Mouse (Mus musculus): ENCODE measurements around the gene Pcdh7. TPM values are rescaled to one million over a fixed set of nuclear protein-coding genes. Genes with fewer than 3 reads are reported as not detected.

Gene Pcdh7
- polyA plus RNA-seq, 1 experiment from 2014 or later: 14.0 TPM

- WGBS: 53% methylated on average over 5 of the region's 5 CpGs
- peak; percentile 30 for DNase-seq (ENCODE audit: low spot score)
- H3K9me3 ChIP-seq (ENCODE audit: control insufficient read depth, low read length): no peaks in the 10 kb centered on the region
- ATAC-seq (ENCODE audit: low read depth): no peak
- H3K27ac ChIP-seq (replicated peaks; ENCODE audit: low read depth, low read length): no peak overlapping the region
- no peaks in the 10 kb centered on the region for H3K36me3 ChIP-seq (ENCODE audit: control insufficient read depth, insufficient read depth, low read length)
- no peaks in the 10 kb centered on the region for H3K27me3 ChIP-seq (replicated peaks; ENCODE audit: control insufficient read depth, insufficient read depth, low read length)
- H3K4me1 ChIP-seq (ENCODE audit: control insufficient read depth, insufficient read depth, low read length): peaks cover 3% of the 10 kb centered on the region; the same call in 1 of the 2 replicates
- H3K4me3 ChIP-seq (ENCODE audit: low read depth, low read length): no peak overlapping the region
- H3K9ac ChIP-seq (ENCODE audit: low read depth, low read length): no peak overlapping the region
- no peak overlapping the region for H3K4me2 ChIP-seq (ENCODE audit: low read depth, low read length)
Measured at GRCm38 (mm10) chr5:57841357-57842119, 123.8 kb downstream of the Pcdh7 start.

GRCm38 (mm10) chr5:57847500-57847899, 129.7 kb downstream of the Pcdh7 start:
- DNase-seq (ENCODE audit: low spot score): peak; percentile 26
- H3K36me3 ChIP-seq (ENCODE audit: control insufficient read depth, insufficient read depth, low read length): no peaks in the 10 kb centered on the region
- no peak overlapping the region for H3K4me3 ChIP-seq (ENCODE audit: low read depth, low read length)
- no peak overlapping the region for H3K9ac ChIP-seq (ENCODE audit: low read depth, low read length)
- no peak overlapping the region for H3K27ac ChIP-seq (replicated peaks; ENCODE audit: low read depth, low read length)
- no peaks in the 10 kb centered on the region; the same call in 1 of the 2 replicates for H3K4me1 ChIP-seq (ENCODE audit: control insufficient read depth, insufficient read depth, low read length)
- no peaks in the 10 kb centered on the region for H3K9me3 ChIP-seq (ENCODE audit: control insufficient read depth, low read length)
- ATAC-seq (ENCODE audit: low read depth): no peak
- no peak overlapping the region for H3K4me2 ChIP-seq (ENCODE audit: low read depth, low read length)
- 57% methylated on average over 3 of the region's 3 CpGs for WGBS
- H3K27me3 ChIP-seq (replicated peaks; ENCODE audit: control insufficient read depth, insufficient read depth, low read length): no peaks in the 10 kb centered on the region

GRCm38 (mm10) chr5:57850111-57850510, 132.3 kb downstream of the Pcdh7 start:
- Histone ChIP-seq H3K9me3 (ENCODE audit: control insufficient read depth, low read length) (no peaks in the 10 kb centered on the region), H3K36me3 (ENCODE audit: control insufficient read depth, insufficient read depth, low read length) (no peaks in the 10 kb centered on the region), H3K4me2 (ENCODE audit: low read depth, low read length) (no peak overlapping the region), H3K9ac (ENCODE audit: low read depth, low read length) (no peak overlapping the region), H3K4me3 (ENCODE audit: low read depth, low read length) (no peak overlapping the region), H3K27ac (replicated peaks; ENCODE audit: low read depth, low read length) (no peak overlapping the region), H3K4me1 (ENCODE audit: control insufficient read depth, insufficient read depth, low read length) (no peaks in the 10 kb centered on the region; the same call in 1 of the 2 replicates), H3K27me3 (replicated peaks; ENCODE audit: control insufficient read depth, insufficient read depth, low read length) (no peaks in the 10 kb centered on the region)
- no peak for ATAC-seq (ENCODE audit: low read depth)
- 68% methylated on average over 2 of the region's 2 CpGs for WGBS
- DNase-seq (ENCODE audit: low spot score): no peak

GRCm38 (mm10) chr5:57857316-57857715, 139.5 kb downstream of the Pcdh7 start:
- Histone ChIP-seq H3K27me3 (replicated peaks; ENCODE audit: control insufficient read depth, insufficient read depth, low read length) (no peaks in the 10 kb centered on the region), H3K36me3 (ENCODE audit: control insufficient read depth, insufficient read depth, low read length) (no peaks in the 10 kb centered on the region), H3K4me3 (ENCODE audit: low read depth, low read length) (no peak overlapping the region), H3K9me3 (ENCODE audit: control insufficient read depth, low read length) (no peaks in the 10 kb centered on the region), H3K4me2 (ENCODE audit: low read depth, low read length) (no peak overlapping the region), H3K9ac (ENCODE audit: low read depth, low read length) (no peak overlapping the region), H3K27ac (replicated peaks; ENCODE audit: low read depth, low read length) (no peak overlapping the region), H3K4me1 (ENCODE audit: control insufficient read depth, insufficient read depth, low read length) (no peaks in the 10 kb centered on the region)
- DNase-seq (ENCODE audit: low spot score) (no peak), ATAC-seq (ENCODE audit: low read depth) (no peak)
- WGBS: 38% methylated on average over 3 of the region's 3 CpGs

GRCm38 (mm10) chr5:57864254-57864653, 146.5 kb downstream of the Pcdh7 start:
- H3K4me2 ChIP-seq (ENCODE audit: low read depth, low read length): no peak overlapping the region
- ATAC-seq (ENCODE audit: low read depth) (no peak), DNase-seq (ENCODE audit: low spot score) (no peak)
- H3K9ac ChIP-seq (ENCODE audit: low read depth, low read length): no peak overlapping the region
- peaks cover 21% of the 10 kb centered on the region for H3K4me1 ChIP-seq (ENCODE audit: control insufficient read depth, insufficient read depth, low read length)
- no peaks in the 10 kb centered on the region for H3K27me3 ChIP-seq (replicated peaks; ENCODE audit: control insufficient read depth, insufficient read depth, low read length)
- no peaks in the 10 kb centered on the region for H3K36me3 ChIP-seq (ENCODE audit: control insufficient read depth, insufficient read depth, low read length)
- H3K27ac ChIP-seq (replicated peaks; ENCODE audit: low read depth, low read length): no peak overlapping the region
- 85% methylated on average over 3 of the region's 3 CpGs for WGBS
- no peak overlapping the region for H3K4me3 ChIP-seq (ENCODE audit: low read depth, low read length)
- no peaks in the 10 kb centered on the region for H3K9me3 ChIP-seq (ENCODE audit: control insufficient read depth, low read length)

DNA sequence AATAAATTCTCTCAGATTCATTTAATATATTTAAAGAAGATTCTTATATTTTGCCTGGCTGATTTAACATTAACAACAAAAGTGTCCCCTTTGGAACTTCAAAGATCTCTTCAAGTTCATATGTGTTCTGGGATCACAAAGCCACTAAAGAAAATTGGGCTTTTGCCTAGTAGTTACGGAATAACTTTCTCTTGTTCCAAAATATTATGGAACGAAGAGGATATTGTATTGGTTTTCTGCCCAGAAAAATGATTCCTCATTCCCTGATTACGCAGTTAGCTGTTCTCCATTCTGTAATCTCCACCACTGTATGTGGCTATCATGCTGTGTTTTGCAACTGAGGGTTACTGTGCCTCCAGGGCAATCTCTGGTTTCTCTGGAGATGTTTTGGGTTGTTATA, 147.5 kb downstream of the Pcdh7 start:
- DNase-seq (ENCODE audit: low spot score) (peak; percentile 60), ATAC-seq (ENCODE audit: low read depth) (no peak)
- H3K4me3 ChIP-seq (ENCODE audit: low read depth, low read length): no peak overlapping the region
- no peaks in the 10 kb centered on the region for H3K27me3 ChIP-seq (replicated peaks; ENCODE audit: control insufficient read depth, insufficient read depth, low read length)
- 41% methylated on average over 3 of the region's 3 CpGs for WGBS
- no peak overlapping the region for H3K9ac ChIP-seq (ENCODE audit: low read depth, low read length)
- peaks cover 23% of the 10 kb centered on the region for H3K4me1 ChIP-seq (ENCODE audit: control insufficient read depth, insufficient read depth, low read length)
- H3K9me3 ChIP-seq (ENCODE audit: control insufficient read depth, low read length): no peaks in the 10 kb centered on the region
- no peak overlapping the region for H3K27ac ChIP-seq (replicated peaks; ENCODE audit: low read depth, low read length)
- no peak overlapping the region for H3K4me2 ChIP-seq (ENCODE audit: low read depth, low read length)
- H3K36me3 ChIP-seq (ENCODE audit: control insufficient read depth, insufficient read depth, low read length): no peaks in the 10 kb centered on the region

DNA sequence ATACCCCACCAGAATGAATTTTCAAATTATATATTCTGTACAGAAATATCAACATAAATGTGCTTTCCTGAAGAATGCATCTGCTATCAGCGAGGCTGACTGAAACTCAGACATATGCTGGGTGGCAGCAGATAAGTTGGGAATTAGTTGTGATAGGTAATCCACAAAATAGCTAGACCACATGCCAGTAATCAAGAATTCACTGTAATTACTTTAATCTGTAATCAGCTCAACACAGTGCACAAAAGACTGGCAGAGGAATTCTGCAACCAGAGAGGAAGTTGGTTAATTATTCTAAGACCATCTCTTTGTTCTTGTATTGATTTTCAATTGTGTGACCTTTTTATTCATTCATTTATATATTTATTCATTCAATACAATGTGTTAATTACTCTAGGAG, 148.3 kb downstream of the Pcdh7 start:
- H3K9ac ChIP-seq (ENCODE audit: low read depth, low read length): no peak overlapping the region
- WGBS: 75% methylated on average over 1 of the region's 1 CpGs
- peaks cover 23% of the 10 kb centered on the region for H3K4me1 ChIP-seq (ENCODE audit: control insufficient read depth, insufficient read depth, low read length)
- no peaks in the 10 kb centered on the region for H3K9me3 ChIP-seq (ENCODE audit: control insufficient read depth, low read length)
- ATAC-seq (ENCODE audit: low read depth) (no peak), DNase-seq (ENCODE audit: low spot score) (no peak)
- H3K4me3 ChIP-seq (ENCODE audit: low read depth, low read length): no peak overlapping the region
- H3K27me3 ChIP-seq (replicated peaks; ENCODE audit: control insufficient read depth, insufficient read depth, low read length): no peaks in the 10 kb centered on the region
- no peak overlapping the region for H3K4me2 ChIP-seq (ENCODE audit: low read depth, low read length)
- no peaks in the 10 kb centered on the region for H3K36me3 ChIP-seq (ENCODE audit: control insufficient read depth, insufficient read depth, low read length)
- H3K27ac ChIP-seq (replicated peaks; ENCODE audit: low read depth, low read length): no peak overlapping the region

GRCm38 (mm10) chr5:57867906-57868305, 150.1 kb downstream of the Pcdh7 start:
- H3K27me3 ChIP-seq (replicated peaks; ENCODE audit: control insufficient read depth, insufficient read depth, low read length): no peaks in the 10 kb centered on the region
- H3K4me1 ChIP-seq (ENCODE audit: control insufficient read depth, insufficient read depth, low read length): peaks cover 23% of the 10 kb centered on the region
- WGBS: 44% methylated on average over 2 of the region's 2 CpGs
- ATAC-seq (ENCODE audit: low read depth) (peak; percentile 47; the same call in 1 of the 2 replicates), DNase-seq (ENCODE audit: low spot score) (peak; percentile 82)
- no peaks in the 10 kb centered on the region for H3K36me3 ChIP-seq (ENCODE audit: control insufficient read depth, insufficient read depth, low read length)
- no peaks in the 10 kb centered on the region for H3K9me3 ChIP-seq (ENCODE audit: control insufficient read depth, low read length)
- peak overlapping the region; percentile 56 for H3K27ac ChIP-seq (replicated peaks; ENCODE audit: low read depth, low read length)
- no peak overlapping the region for H3K4me3 ChIP-seq (ENCODE audit: low read depth, low read length)
- H3K9ac ChIP-seq (ENCODE audit: low read depth, low read length): no peak overlapping the region
- H3K4me2 ChIP-seq (ENCODE audit: low read depth, low read length): no peak overlapping the region

GRCm38 (mm10) chr5:57868702-57869101, 150.9 kb downstream of the Pcdh7 start:
- peak overlapping the region; percentile 2 for H3K4me2 ChIP-seq (ENCODE audit: low read depth, low read length)
- 33% methylated on average over 4 of the region's 4 CpGs for WGBS

More at GRCm38 (mm10) chr5:57868702-57869101, 150.9 kb downstream of the Pcdh7 start:
- Histone ChIP-seq H3K36me3 (ENCODE audit: control insufficient read depth, insufficient read depth, low read length) (no peaks in the 10 kb centered on the region), H3K27ac (replicated peaks; ENCODE audit: low read depth, low read length) (peak overlapping the region; percentile 56), H3K4me3 (ENCODE audit: low read depth, low read length) (no peak overlapping the region), H3K9me3 (ENCODE audit: control insufficient read depth, low read length) (no peaks in the 10 kb centered on the region), H3K4me1 (ENCODE audit: control insufficient read depth, insufficient read depth, low read length) (peaks cover 23% of the 10 kb centered on the region), H3K9ac (ENCODE audit: low read depth, low read length) (no peak overlapping the region), H3K27me3 (replicated peaks; ENCODE audit: control insufficient read depth, insufficient read depth, low read length) (no peaks in the 10 kb centered on the region)
- DNase-seq (ENCODE audit: low spot score) (peak; percentile 51), ATAC-seq (ENCODE audit: low read depth) (no peak; the same call in 1 of the 2 replicates)

Measured in embryonic facial prominence, embryonic 14.5 days (tissue).